Mouse (Mus musculus) thymus, adult 2 months (tissue): ENCODE data around the gene Dnah2.

Experiments used
- CTCF ChIP-seq: fragments of 200-500 bp; IDR thresholded peaks from 2 replicates; pipeline ENCODE4 v1.5.1; 2012; ENCODE audit warnings: mild to moderate bottlenecking, control low read depth, low read length, moderate library complexity, borderline replicate concordance; ENCODE audit not compliant: control insufficient read depth, poor library complexity, insufficient read depth; ENCODE audit errors: extremely low read depth
- POLR2A ChIP-seq: fragments of 200-500 bp; IDR thresholded peaks from 2 replicates; pipeline ENCODE4 v1.6.1; 2012; ENCODE audit warnings: mild to moderate bottlenecking, low read length, control low read depth, moderate library complexity; ENCODE audit not compliant: control insufficient read depth, poor library complexity, insufficient read depth; ENCODE audit errors: extremely low read depth

GRCm38 (mm10) chr11:69590622-69591021, 41.7 kb upstream of the Dnah2 start:
- no peak for TF ChIP-seq CTCF
- TF ChIP-seq POLR2A, result no peak
